Mouse (Mus musculus): Measurements from ENCODE around the gene Gm10570.

DNA sequence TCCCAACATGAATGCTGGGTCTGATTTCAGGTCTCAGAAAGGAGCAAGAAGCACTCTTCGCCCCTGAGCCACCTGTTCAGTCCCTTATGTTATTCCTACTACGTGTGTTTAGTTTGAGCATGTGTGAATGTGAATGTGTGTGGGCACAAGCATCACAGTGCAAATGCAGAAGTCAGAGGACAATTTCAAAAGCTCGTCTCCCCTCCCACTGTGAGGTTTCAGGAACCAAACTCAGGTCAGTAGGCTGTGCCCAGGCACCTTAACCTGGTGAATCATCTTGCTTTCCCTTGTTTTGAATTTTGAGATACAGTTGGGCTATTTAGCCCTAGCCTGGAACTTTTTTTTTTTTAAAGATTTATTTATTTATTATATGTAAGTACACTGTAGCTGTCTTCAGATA is 18.6 kb downstream of the Gm10570 start:
- no peak for TF ChIP-seq CTCF (IDR thresholded peaks at IDR 0.05; ENCODE audit: low read depth)
- no peak for TF ChIP-seq EP300 (IDR thresholded peaks at IDR 0.05; ENCODE audit: low read depth)
